Mouse (Mus musculus) brain, embryonic 14.5 days (tissue): ENCODE data around the gene Ccdc50. TPM values are rescaled to one million over a fixed set of nuclear protein-coding genes. Genes with fewer than 3 reads are reported as not detected.

Source experiments
- DNase-seq: peaks from one replicate; pipeline ENCODE4 v3.0.0-alpha.2; 2011; ENCODE audit warnings: low read depth
- CTCF ChIP-seq: fragments of 200-500 bp; IDR thresholded peaks from 2 replicates; pipeline ENCODE4 v1.5.1; 2012; ENCODE audit warnings: inconsistent platforms, mild to moderate bottlenecking, moderate library complexity, borderline replicate concordance; ENCODE audit not compliant: insufficient read depth, insufficient read length; ENCODE audit errors: extremely low read depth
- POLR2A ChIP-seq: fragments of 200-500 bp; IDR thresholded peaks from 2 replicates; pipeline ENCODE4 v1.6.1; 2012; ENCODE audit warnings: mild to moderate bottlenecking, inconsistent platforms, borderline replicate concordance; ENCODE audit not compliant: poor library complexity, insufficient read depth, insufficient read length, severe bottlenecking; ENCODE audit errors: extremely low read depth
- polyA plus RNA-seq: library from polyadenylated mRNA; depleted of rRNA; stranded (reverse); fragments of >200 nt; gene quantifications from 2 replicates; pipeline ENCODE4 v1.2.3, GENCODE M21; 2012

Gene Ccdc50
- polyA plus RNA-seq, 1 experiment: 56.3 TPM

DNA sequence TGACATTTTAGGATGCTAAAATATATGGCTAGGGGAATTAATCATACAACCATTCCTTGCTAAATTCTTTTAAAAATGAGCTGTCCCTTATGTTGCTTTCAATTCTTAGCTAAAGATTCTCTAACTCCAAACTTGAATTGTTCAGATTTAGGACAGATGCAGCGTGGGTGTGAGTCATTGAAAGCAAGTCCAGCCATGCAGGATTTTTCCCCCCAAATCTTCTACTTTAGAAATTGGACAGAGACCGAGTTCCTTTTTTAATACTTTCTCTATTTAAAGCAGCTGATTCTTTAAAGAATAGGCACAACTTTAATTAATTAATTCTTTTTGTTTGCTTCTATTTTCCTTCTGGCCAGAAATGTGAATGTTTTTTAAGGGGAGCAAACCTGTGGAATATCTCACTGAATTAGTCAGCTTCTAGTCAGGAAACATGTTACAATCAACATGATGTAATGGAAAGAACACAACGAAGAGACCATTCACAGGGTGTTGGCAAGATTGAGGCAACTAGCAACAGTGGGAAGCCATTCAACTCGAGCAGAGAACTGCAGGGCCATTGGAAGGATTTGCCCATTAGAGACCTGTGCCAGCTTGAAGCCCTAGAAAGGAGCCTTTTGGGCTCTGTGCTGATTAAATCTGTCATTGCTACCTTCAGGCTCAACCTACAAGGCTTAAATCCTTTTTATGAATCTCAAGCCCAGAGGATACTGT, 3.6 kb upstream of the Ccdc50 start:
- DNase-seq: peak; percentile 94
- no peak for TF ChIP-seq CTCF
- TF ChIP-seq POLR2A: no peak

DNA sequence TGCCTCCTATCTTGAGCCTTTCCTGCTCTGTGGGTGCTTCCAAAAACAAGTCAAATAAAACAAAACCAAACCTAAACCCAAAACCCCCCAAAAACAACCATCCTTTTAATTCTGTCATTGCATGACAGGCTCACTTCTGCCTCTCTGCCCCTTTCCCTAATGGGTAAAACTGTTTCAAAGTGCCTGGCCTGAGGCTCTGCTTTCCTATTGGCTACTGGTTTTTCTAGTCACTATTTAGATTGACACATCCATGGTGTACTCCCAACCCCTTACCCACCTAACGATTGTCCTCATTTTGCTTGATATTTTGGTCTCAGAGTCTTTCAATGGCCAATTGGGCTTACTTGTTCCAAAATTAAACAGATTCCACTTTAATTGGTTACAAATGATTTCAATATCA, 3.0 kb upstream of the Ccdc50 start:
- no peak for DNase-seq
- TF ChIP-seq CTCF (no peak), POLR2A (no peak)

DNA sequence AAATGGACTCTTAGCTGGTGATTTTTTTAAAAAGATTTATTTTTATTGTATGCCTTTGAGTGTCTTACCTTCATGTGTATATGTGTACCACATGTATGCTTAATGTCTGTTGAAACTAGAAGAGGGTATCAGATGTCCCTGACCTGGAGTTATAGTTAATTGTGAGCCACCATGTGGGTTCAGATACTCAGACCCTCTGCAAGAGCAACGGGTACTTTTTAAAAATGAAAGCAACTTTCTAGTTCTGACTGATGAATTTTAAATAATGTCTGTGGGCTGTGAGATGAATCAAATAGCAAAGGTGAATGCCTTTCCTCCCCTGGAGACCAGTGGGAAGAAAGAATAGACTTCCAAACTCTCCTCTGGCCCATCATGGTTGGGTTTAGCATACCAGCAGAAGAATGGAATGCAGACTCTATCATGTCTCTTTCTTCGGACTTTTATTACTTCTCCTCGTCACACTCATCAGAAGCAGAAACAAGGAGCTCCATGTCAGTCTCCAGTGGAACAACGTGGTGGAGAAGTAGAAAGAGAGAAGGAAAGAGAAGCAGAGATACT, 1.7 kb upstream of the Ccdc50 start:
- no peak for DNase-seq
- TF ChIP-seq CTCF: no peak
- TF ChIP-seq POLR2A: no peak

DNA sequence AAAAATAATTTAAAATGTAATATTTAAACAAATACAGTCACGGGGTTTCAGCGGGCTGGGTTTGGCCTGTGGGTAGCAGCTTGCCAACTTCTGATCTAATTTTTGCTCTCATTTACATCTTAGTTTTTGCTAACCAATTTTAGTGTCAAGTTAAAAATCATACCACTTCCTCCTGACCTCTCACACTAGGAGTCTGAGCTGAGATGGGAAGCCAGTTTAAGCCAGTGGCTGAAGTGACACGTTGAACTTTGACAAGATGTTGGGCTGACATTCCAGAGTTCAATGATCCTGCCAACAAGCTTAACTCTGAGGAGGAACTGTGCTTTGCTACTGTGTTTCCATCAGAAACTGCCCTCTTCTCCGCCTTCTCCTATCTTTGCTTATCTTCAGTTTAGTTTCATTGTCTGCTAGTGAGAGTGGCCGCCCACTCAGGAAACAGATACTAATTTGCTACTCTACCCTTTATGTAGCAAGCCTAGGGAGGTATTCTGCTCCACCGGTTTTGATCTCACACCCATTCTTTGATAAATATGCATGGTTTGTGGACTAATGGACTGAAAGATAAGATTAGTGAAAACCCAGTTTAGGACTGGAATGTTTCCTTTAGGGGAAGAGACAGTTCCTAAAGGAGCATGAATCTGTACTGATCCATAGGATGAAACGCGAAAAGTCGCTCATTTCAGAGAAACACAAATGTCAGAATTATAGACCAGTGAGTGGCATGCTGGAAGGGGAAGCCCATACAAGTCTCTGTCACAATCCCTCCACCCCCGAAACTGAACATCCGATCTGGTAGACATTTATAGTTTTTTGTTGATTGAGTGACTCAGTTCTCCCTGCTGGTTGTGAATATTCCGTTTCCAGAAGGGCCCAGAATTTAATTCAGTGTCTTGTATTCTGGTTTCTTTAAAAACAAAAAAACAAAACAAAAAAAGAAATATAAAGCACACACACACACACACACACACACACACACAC, 746 bp upstream of the Ccdc50 start:
- no peak for DNase-seq
- no peak for TF ChIP-seq POLR2A
- TF ChIP-seq CTCF: no peak

DNA sequence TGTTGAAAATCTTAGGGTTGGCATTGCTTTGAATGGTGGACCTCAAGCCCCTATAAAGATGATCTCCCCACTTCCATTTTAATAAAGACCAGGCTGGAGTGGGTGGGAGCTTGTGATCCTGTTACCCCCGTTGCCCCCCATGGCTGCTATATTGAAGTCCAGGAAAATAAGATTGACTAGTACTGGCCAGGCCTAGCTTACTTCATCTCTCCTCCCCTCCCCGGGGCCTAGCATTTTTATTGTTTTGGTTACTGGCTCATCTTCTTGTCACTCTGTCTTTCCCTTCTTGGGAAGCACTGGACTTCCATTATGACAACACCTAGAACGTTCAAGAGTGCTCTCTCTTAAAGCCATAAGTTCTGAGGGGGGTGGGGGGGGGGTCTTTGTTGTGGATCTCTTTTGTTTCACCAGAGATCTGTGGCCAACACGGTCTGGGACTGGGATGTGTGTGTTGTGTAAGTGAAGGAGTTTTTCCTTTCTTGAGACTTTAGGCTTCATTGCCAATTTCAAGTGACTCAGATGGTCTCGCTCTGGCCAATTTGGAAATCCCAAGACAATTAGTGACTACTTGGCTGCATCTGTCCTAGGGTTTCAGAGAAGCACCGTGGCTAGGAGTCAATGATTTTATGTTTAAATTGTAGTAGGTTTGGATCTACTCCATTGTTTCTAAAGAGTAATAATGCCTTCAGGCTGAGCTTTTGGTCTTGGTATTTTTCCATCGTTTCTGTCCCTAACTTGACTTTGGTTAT, 1.0 kb downstream of the Ccdc50 start:
- DNase-seq: peak; percentile 59
- TF ChIP-seq CTCF (no peak), POLR2A (no peak)

DNA sequence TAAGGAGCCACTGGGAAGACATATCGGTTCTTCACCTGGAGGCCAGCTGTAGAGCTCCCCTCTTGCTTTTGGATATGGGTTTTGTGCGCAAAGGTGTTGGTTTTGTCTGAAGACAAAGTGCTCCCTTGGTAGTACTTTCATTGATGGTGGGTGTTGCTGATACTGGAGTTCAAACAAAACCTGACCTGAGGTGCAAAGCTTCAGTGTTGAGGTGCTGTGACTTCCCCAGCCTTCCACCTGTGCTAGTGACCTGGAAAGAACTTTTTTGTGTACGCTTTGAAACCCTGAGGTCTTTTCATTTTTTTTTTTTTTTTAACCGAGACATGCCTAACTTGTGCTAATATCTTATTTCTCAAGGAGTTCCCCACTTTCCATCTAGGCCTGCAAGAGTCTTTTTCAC, 1.6 kb downstream of the Ccdc50 start:
- DNase-seq: no peak
- TF ChIP-seq CTCF (no peak), POLR2A (no peak)

DNA sequence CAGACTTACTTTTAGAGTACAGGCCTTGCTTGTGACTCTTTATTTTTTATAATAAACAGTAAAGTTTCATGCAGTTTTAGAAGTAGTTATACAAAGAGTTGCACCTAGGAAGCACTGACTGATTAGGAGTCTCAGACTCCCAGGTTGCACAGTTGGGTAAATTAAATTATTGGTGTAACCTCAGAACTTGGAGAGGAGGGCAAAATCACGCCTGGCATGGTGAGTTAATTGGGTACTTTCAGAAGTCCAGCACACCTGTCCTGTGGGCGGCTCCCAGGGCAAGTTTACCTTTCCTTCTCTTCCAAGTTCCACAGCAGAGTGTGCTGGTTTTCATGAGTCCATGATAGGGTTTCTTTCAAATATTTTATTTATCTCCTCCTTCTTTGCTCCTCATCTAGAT, 3.2 kb downstream of the Ccdc50 start:
- DNase-seq: no peak
- TF ChIP-seq POLR2A (no peak), CTCF (no peak)

DNA sequence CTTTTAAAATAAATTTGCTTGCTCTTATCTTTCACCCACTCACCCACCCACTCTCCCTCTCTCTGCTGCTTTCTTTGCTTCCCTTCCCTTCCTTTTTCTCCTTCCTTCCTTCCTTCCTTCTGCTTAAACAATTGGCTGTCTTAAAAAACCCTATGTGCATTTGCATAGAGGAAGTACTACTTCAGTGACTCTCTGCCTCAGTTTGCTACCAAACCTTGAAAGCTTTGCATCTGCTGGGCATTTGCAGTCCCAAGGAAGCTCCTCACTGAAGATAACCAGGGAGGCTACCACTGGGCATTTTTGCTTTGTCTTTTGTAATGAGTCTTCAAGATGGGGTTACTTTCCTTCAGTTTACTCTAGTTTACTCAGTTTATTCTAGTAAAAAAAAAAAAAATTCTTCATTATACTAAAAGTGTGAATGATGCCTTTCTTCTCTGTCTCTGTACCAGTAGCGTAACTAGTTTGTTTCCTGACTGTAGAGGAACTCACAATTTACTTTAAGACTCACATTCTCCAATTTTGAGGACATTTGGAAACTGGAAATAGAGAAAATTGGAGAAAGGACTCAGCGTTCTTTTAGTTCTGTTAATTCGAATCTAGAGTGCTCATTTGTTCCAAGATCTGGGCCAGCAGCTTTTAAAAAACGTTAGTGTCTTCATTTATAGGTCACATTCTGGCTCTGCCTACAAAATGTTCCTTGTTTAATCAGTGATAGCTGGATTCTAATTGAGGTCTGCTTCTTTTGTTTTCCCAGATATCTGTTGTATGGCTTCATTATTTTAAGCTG, 6.8 kb downstream of the Ccdc50 start:
- DNase-seq: no peak
- TF ChIP-seq CTCF: no peak
- no peak for TF ChIP-seq POLR2A

DNA sequence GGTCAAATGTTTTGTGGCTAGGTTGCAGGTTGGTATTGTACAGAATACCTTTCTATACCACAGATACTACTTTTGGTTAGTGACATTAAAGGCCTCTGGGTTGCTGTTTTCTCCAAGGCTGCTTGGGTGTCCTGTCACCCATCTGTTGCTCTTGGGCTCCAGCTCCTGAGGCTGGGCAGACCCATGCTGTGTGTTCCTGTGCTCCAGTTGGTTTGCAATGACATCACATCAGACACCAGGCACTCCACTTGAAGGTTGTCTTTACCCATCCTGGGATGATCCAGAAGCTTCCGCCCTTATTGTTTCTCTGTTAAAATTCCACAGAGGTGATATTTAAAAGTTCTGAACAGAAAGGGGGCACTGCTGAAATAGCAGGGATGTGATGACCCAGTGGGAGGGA, 8.3 kb downstream of the Ccdc50 start:
- DNase-seq: no peak
- no peak for TF ChIP-seq POLR2A
- no peak for TF ChIP-seq CTCF

DNA sequence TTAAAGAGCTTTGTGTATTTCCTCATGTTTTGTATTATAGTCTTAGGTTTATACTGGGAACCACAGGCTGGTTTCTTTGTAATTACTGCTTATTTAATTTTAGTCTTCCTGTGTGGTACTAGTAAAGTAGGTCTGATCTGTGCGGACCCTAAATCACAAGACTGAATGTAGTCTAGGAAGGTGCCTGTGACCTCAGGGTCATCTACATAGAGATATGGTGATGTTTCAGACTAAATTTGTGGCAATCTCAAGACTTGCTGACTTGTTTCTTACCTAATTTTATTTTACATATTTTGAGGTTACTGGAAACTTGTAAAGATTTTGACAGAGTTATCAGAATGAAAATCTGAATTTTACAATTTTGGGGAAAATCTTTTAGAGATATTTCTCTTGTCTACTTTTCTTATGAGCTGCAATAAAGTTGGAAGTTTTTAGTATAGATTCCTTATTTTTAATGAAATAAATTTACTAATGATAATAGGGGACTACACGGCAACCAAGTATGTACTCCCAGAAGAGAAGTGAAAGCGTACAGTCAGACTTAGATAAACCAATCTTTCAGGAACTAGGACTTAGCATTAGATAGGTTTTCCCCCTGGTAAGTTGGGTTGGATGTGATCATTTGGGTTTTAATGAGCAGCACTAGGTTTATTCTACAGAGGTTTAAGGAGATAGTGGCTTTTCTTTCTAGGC, 10.5 kb downstream of the Ccdc50 start:
- DNase-seq: no peak
- TF ChIP-seq POLR2A (no peak), CTCF (no peak)

DNA sequence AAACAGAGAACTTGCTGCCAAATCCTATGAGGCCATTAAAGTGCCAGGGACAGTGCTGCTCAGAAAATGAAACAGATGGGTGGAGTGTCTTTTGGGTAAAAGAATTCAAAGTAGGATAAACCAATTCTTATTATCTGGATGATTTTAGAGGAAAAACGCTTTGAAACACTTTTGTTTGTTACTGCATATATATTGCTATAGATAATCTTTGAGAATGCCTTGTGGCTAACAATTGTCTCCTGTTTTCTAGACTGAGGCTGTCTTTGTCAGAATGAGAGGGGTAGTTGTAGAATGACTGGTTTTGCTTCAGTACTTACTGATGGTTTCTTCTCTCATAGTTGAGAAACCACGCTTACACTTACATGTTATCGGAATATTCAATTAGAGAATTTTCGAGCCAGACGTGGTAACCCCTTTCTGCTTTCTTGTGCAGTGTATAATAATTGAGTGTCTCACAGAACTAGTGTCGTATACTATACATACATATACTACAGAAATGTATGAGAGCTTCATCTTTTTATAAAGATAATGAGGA, 11.1 kb downstream of the Ccdc50 start:
- no peak for DNase-seq
- no peak for TF ChIP-seq POLR2A
- no peak for TF ChIP-seq CTCF
